Mouse (Mus musculus): ENCODE results near the gene Ccl7.

Ccl7 gene

DNA sequence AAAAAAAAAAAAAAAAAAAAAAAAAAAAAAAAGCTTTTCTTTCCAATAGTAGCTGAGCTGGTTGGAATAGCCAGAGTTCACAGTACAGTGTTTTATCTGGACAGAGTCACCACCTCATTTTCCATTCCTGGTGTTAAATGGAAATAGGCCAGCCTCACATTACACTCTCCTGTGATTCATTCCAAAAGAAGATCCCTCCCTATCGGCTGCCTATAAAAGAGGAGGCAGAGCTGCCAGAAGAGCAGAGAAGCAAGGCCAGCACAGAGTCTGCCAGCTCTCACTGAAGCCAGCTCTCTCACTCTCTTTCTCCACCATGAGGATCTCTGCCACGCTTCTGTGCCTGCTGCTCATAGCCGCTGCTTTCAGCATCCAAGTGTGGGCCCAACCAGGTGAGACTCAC, at the start of gene Ccl7:
TSS of gene Ccl7 (plus strand) at position 242 of the 400 bp plus-strand sequence.
- in situ Hi-C loops (cut with MboI; ENCODE audit: low pct_unique_long_range_greater_than_20kb in 1 of 2, low sequenced_read_pairs in 2 of 2, unreplicated experiment in 1 of 2), result loop anchor here in 1 of 2 experiments (10.0 kb wide), 1 partner anchor 129 kb away; no protein-coding TSS in a partner anchor

DNA sequence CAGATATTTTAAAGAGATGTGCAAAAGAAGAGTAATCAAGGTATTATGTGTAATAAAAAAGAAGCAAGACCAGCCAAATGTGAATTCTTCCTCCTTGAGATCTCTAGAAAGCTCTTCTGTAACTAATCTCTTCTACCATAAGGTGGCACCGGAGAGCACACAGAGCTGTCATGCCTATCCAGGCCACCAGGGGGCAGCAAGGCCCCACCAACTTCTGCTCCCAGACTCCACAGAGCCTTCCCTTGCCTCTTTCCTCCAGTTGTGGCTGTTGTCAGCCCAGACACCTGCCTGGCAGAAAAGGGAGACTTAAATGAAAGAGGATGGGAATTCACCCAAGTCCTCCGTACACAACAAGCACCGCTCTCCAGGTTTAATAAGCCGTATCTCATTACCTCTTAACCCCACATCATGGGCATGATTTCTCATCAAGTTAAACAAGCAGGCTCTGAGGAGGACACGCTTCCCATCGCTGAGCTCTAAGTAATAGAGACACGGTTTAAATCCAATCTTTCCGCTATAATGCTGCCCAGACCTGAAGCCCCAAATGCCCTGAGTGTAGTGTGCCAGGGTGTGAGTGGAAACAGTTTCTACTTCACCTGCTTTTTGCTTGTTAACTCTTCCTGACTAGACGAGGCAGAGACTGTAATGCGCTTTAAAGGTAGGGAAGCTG, 49.2 kb upstream of the Ccl7 start:
- in situ Hi-C loops (cut with MboI; ENCODE audit: low pct_unique_long_range_greater_than_20kb in 1 of 2, low sequenced_read_pairs in 2 of 2, unreplicated experiment in 1 of 2), result loop anchor here (5.0 kb wide), 1 partner anchor 181 kb away; no protein-coding TSS in a partner anchor

DNA sequence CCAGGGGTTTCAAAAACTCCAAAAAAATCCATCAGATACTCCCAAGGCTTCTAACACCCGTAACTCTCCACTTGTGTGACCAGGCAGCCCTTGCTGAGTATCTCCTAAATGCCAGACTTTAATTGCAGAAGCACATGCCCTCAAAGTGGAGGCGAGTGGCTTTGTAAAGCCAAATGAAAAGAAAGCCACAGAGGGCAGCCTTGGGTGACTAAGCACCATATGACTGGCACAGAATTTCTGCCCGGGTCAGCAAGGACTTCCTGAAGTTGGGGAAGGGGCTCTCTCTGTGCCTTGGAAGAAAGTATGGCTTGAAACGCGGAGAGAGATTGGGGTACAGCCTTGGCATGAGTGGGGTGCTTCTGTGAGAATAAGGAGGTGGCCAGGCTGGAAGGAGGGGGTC, 48.4 kb upstream of the Ccl7 start:
- in situ Hi-C loops (cut with MboI; ENCODE audit: low pct_unique_long_range_greater_than_20kb in 1 of 2, low sequenced_read_pairs in 2 of 2, unreplicated experiment in 1 of 2), result loop anchor here (5.0 kb wide), 1 partner anchor 180 kb away; no protein-coding TSS in a partner anchor

DNA sequence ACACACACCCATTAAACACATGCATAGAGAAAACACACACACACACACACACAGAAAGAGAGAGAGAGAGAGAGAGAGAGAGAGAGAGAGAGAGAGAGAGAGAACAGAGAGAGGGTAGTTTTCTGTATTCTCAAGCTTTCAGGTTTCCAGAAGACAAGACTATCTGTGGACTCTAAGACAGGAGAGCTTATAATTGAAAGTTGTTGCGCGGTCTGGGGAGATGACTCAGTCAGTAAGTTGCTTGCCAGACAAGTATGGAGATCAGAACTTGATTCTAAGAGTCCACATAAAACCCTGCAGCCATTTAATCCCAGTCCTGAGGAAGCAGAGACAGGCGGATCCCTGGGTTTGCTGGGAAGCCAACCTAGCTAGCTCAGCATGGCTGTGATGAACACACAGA, 46.9 kb upstream of the Ccl7 start:
- in situ Hi-C loops (cut with MboI; ENCODE audit: low pct_unique_long_range_greater_than_20kb in 1 of 2, low sequenced_read_pairs in 2 of 2, unreplicated experiment in 1 of 2), result loop anchor here (5.0 kb wide), 1 partner anchor 179 kb away; no protein-coding TSS in a partner anchor

DNA sequence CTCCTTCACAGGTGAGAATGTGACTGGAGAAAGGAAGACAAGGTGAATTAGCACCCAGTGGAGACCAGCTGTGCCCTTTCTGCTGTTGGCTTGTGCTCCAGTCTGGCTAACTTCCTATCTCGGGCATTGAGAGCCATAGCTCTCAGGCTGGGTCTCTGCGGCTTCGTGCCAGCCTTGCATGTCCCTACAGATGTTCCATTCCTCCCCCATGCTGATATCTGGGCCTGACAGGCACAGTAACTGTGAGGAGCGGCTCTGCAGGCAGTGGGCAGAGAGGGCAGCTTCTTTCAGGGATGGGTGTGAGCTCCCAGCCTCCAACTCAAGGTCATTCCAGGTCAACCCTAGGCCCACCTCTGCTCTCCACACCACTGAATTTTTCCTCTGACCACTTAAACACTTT, 46.0 kb upstream of the Ccl7 start:
- in situ Hi-C loops (cut with MboI; ENCODE audit: low pct_unique_long_range_greater_than_20kb in 1 of 2, low sequenced_read_pairs in 2 of 2, unreplicated experiment in 1 of 2), result loop anchor here (5.0 kb wide), 1 partner anchor 178 kb away; no protein-coding TSS in a partner anchor

DNA sequence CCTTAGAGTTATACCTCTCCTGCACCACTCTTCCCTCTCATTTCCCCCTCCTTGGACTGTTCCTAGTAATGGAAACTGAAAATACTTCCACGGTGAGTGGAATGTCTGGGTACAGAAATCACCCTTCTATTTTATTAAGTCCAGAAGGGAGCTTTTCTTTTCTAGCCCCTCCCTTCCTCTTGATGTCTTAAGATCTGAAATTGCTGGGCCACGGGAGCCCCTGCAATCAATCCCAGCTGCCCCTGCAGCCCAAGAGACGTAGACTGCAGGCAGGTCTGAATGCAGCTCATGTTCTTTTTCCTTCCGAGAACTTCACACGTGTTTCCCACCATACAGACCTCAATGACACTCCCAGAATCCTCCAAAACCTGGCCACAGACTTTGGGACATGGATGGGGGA, 44.9 kb upstream of the Ccl7 start:
- in situ Hi-C loops (cut with MboI; ENCODE audit: low pct_unique_long_range_greater_than_20kb in 1 of 2, low sequenced_read_pairs in 2 of 2, unreplicated experiment in 1 of 2), result no loop called here

DNA sequence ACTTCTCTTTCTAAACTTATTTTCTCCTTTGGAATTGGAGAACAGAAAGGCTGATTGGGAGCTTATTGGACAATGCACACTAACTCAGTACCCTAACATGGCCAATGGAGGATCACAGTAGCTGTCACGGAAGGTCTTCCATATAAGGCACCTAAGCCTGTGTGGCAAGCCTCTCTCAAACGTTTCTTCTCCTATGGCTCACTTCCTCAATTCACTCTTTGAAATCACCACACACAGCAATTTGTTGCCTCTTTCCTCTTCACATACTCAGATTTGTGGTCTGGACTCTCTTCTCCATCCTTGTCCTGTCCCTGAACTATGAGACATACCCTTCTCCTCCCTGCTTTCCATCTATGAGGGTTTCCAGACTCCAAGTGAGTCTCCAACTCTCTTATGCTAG, 40.7 kb upstream of the Ccl7 start:
- in situ Hi-C loops (cut with MboI; ENCODE audit: low pct_unique_long_range_greater_than_20kb in 1 of 2, low sequenced_read_pairs in 2 of 2, unreplicated experiment in 1 of 2), result no loop called here

DNA sequence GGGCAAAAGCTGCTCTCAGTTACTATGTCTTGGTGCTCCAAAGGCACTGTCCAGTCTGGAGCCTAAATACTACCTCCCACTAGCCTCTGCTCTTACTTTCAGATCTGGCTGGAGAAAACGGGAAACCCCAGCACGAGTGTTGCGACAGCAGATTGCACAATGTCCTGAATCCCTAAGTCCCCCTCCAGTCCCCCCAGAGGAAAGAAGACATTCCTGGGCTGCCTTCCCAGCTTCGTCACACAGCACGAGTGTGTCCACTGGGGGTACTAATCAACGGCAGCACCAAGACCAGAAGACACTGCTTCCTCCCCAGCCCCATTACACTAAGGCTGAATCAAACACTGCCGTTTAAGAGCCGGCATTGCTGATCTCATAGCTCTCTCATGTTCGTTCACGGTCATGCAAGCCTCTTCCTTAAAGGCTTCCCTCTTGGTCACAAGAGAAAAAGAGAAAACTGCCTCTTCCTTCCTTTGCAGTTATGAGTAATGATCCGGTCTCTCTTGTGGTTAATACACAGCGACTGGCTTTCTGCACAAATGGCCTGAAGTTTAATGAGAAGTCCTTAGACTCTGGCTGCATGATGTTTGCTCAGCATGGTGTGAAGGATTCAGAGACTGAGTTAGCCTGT, 38.6 kb upstream of the Ccl7 start:
- in situ Hi-C loops (cut with MboI; ENCODE audit: low pct_unique_long_range_greater_than_20kb in 1 of 2, low sequenced_read_pairs in 2 of 2, unreplicated experiment in 1 of 2), result no loop called here

DNA sequence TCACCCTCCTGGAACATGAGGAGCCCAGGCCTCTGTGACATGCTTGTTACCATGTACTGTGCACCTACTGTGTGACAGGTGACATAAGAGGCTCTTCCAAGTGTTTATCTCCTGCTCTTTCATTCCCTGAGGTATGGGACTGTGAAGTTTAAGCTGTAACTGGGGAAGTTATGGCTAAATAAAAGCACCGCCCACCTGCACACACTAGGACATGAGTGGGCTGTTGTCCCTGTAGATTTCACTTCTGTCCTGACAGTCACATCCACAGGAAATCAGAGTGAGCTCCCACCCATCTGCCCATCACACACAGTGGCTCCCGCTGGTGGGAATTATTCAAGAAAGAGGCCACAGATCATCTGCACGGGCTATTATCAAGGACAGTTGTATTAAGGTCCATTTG, 35.4 kb upstream of the Ccl7 start:
- in situ Hi-C loops (cut with MboI; ENCODE audit: low pct_unique_long_range_greater_than_20kb in 1 of 2, low sequenced_read_pairs in 2 of 2, unreplicated experiment in 1 of 2), result no loop called here

DNA sequence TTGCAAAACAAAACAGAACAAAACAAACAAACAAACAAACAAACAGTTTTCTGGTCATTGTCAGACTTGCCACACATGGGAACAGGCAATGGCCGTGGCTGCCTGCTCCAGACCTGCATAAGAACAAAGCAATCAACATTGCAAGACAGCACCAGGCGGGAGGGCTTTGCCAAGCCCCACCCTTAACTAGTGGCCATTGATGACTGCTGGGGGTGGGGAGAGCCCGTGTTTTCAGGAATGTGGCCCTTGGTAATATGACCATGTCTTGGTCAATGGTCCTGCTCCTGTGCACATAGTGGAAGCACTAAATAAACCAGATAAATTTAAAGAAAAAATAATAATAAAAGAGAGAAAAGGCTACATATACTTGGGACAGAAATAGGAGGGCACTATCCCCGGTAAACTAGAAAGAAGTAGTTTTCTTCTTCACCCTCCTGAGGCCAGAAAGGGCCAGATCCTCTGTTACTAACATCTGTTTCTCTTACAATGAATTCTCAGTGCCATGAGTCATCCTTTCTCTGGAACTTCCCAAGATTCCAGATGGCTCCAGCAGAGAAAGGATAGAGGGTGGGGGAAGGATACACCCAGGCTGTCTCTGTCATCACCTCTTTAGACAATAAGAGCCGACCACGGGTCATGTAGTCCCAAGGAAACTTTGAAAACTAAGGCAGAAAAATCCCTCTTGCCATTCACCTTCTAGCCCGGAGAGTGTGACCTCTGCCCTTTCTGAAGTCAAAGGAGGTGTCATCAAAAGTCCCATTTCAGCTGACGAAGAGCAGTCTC, 33.9 kb upstream of the Ccl7 start:
- in situ Hi-C loops (cut with MboI; ENCODE audit: low pct_unique_long_range_greater_than_20kb in 1 of 2, low sequenced_read_pairs in 2 of 2, unreplicated experiment in 1 of 2), result no loop called here

DNA sequence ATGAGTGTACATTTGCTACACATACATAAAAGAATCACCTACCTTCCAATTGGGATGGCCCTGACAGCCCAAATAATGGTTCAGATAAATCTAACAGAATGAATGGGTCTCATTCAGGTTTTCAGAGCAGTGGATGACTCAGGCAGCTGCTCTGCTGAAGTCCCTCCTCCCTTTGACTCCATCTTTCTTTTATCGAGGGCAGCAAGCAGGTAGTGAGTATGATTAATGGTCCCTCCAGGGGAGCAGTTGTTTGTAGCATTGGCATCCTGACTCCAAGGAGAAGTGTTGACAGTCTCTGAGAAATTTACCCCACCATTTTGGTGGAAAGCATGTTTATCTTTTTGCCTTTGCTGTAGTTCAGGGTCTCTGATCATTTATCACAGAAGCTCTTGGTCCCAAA, 31.8 kb upstream of the Ccl7 start:
- in situ Hi-C loops (cut with MboI; ENCODE audit: low pct_unique_long_range_greater_than_20kb in 1 of 2, low sequenced_read_pairs in 2 of 2, unreplicated experiment in 1 of 2), result no loop called here

DNA sequence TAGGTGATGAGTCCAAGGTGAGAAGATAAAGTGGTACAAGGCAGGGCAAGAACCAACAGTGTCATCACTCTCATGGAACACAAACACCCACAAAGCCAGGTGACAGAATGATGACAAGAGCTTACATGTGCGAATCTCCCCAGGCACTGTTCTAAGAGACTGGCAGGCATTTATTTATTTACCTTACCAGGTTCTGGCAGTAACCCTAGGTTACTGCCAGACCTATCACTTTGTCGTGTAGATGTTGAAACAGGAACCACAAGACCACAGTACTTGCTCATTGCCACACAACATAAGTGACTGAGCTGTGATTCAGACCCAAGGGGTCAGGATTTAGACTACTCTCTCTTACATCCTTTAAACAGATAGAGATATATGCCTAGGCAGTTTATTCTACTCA, 30.4 kb upstream of the Ccl7 start:
- in situ Hi-C loops (cut with MboI; ENCODE audit: low pct_unique_long_range_greater_than_20kb in 1 of 2, low sequenced_read_pairs in 2 of 2, unreplicated experiment in 1 of 2), result no loop called here

DNA sequence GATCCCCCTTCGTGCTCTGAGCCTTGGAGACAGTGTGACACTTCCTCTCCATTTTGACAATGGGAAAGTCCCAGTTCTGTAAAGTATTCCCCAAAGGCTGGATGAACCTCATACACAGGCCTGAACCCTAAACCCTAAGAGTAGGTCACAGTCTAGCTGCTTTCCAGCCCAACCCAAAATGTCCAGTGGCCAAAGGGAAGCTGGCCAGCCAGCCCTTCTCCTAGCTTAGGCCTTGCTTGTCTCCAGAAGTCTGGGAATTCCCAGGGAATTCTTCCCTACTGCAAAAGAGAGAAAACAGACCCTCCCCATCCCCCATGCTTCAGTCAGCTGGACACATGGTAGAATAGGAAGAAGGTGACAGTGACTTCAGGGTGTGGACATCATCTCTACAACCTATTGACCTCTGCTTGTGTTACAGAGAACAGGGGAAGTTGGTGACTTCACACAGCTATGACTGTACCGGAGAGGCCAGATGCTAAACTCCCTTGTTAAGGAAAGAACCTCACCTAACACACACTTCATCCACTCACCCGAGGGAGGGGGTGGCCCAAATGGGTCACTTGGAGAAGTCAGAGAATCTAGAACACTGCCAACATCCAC, 29.2 kb upstream of the Ccl7 start:
- in situ Hi-C loops (cut with MboI; ENCODE audit: low pct_unique_long_range_greater_than_20kb in 1 of 2, low sequenced_read_pairs in 2 of 2, unreplicated experiment in 1 of 2), result no loop called here

DNA sequence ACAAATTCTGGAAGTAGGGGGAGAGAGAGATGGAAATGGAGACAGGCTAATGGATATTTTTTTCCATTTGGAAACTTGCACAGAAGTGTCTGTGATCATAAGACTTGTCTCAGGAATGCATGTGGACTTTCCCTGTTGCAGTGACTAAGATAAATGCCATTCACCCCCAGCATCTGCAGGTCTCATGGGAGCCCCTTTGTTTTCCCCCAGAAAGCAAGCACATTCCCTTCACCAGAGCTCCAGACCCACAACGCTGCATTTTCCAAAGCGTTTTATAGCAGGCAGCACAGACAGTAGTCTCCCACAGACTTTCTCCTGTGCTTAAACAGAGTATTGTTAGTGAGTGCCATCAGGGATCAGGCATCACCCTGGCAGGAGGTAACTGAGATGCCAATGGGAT, 26.1 kb upstream of the Ccl7 start:
- in situ Hi-C loops (cut with MboI; ENCODE audit: low pct_unique_long_range_greater_than_20kb in 1 of 2, low sequenced_read_pairs in 2 of 2, unreplicated experiment in 1 of 2), result no loop called here

DNA sequence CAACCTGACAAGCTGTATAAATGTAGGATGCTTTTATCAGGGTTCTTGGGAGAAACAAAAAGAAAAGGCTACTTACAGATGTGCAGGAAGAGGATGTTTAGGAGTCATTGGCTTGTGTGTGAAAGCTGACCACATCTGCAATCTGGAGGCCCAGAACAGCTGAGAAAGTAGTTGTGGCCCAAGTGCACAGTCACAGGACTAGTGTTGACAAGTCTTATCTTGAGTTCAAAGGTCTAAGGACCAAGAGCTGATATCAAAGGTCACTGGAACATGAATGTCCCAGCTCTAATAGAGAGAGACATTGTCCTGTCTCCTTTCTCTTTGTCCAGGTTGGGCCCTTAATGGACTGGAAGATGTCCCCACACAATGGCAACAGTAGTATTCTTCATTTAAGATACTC, 25.7 kb upstream of the Ccl7 start:
- in situ Hi-C loops (cut with MboI; ENCODE audit: low pct_unique_long_range_greater_than_20kb in 1 of 2, low sequenced_read_pairs in 2 of 2, unreplicated experiment in 1 of 2), result no loop called here

DNA sequence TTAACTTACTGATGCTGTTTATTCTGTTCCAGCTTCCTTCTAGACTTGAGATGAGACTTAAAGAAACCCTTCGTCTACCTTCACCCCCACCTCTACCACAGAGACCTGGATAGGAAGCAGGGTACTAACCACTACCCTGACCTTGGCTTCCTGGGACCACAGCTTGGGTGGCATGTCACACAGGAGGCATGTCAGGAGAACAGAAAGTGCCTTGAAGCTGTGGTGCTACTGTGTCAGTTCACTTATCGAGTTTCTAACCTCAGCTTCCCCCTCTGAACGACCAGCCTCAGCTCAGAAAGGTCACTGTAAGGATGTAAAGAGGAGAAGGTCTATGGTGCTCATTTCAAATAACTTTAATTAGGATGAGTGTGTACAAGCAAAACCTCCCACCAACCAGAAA, 24.1 kb upstream of the Ccl7 start:
- in situ Hi-C loops (cut with MboI; ENCODE audit: low pct_unique_long_range_greater_than_20kb in 1 of 2, low sequenced_read_pairs in 2 of 2, unreplicated experiment in 1 of 2), result no loop called here

DNA sequence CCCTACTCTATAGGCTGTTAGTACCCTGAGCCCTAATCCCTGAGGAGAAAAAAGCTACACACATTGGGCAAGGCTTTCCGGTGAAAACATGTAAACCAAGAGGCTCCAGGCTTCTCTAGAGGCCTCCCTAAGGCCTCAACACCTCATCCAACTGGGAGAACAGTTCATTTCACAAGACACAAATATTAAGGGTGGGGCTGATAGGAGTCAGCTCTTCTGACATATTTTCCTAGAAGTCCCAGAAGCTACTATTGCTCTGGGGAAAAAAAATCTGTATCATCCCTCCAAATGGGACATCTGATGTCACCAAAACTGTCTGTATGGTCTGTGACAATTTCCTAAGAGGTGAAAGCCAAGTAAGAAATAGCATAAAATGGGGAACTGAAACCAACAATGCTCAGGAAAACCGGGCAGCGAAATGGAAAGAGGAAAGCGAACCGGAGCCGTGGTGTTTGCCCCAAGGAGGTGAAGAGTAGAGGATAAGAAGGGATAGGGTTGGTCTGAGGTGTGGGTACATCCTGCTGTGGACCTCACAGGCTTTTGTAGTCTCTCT, 22.9 kb upstream of the Ccl7 start:
- in situ Hi-C loops (cut with MboI; ENCODE audit: low pct_unique_long_range_greater_than_20kb in 1 of 2, low sequenced_read_pairs in 2 of 2, unreplicated experiment in 1 of 2), result no loop called here

DNA sequence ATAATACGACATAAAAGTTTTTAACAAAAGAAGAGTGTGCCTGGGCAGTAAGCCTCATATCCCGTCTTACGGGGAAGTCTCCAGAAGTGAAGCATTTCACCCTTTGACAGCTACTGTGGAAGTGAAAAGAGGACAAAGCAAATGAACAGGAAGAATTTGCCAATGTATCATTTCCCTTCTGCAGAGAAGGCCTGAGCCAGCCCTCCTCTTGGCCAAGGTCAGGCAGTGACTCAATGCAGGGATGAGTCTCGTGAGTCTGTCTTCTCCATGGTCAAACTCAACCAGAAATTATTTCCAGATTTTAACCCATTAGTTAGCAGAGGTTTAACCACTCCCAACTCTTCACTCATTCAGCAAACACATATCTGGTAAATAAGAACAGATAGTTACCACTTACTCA, 21.7 kb upstream of the Ccl7 start:
- in situ Hi-C loops (cut with MboI; ENCODE audit: low pct_unique_long_range_greater_than_20kb in 1 of 2, low sequenced_read_pairs in 2 of 2, unreplicated experiment in 1 of 2), result no loop called here

DNA sequence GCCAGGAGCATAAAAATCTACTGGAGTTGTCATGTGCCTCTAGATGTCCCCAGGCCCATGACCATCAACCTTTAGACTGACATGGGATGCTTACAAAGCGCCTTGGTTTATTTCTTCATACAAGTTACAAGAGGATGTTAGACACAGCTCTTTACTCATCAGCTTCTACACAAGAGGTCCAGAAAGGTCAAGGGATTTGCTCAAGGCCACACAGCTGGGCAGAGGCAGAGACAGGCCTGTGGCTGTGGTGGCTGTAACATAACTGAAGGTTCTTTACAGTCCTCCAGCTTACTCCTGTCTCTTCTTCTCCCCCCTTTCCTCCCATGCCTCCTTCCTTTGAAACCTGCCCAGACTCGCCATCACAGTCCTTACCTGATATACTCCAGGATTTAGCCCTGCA, 15.3 kb upstream of the Ccl7 start:
- in situ Hi-C loops (cut with MboI; ENCODE audit: low pct_unique_long_range_greater_than_20kb in 1 of 2, low sequenced_read_pairs in 2 of 2, unreplicated experiment in 1 of 2), result no loop called here

Measured in mouse embryonic stem cell (cell line).